Mouse (Mus musculus) G1E (cell line): ENCODE measurements at regions not wholly inside any gene's neighbourhood (a gene's known extent, or its start where the extent isn't known, plus 50 kb on each side); places are given as distances from the start of the nearest gene placed in this dataset.

Experiments used
- CTCF ChIP-seq: IDR thresholded peaks from 2 replicates; pipeline ENCODE4 v1.5.1; 2012; ENCODE audit warnings: low read depth, low read length, inconsistent platforms, mixed read lengths
- GATA1 ChIP-seq: IDR thresholded peaks from 2 replicates; pipeline ENCODE4 v1.6.1; 2012; ENCODE audit warnings: borderline replicate concordance, low read length, inconsistent platforms, mixed read lengths
- GATA2 ChIP-seq: IDR thresholded peaks from 2 replicates; pipeline ENCODE4 v1.6.1; 2012; ENCODE audit warnings: low read depth, low read length, inconsistent platforms, borderline replicate concordance
- POLR2AphosphoS5 ChIP-seq: IDR thresholded peaks from 2 replicates; pipeline ENCODE4 v1.6.1; 2012; ENCODE audit warnings: low read depth, low read length, inconsistent platforms; ENCODE audit not compliant: insufficient replicate concordance
- TAL1 ChIP-seq: conservative IDR thresholded peaks from 2 replicates; pipeline ENCODE4 v1.6.1; 2012; ENCODE audit warnings: low read depth, low read length, inconsistent platforms, mixed read lengths

DNA sequence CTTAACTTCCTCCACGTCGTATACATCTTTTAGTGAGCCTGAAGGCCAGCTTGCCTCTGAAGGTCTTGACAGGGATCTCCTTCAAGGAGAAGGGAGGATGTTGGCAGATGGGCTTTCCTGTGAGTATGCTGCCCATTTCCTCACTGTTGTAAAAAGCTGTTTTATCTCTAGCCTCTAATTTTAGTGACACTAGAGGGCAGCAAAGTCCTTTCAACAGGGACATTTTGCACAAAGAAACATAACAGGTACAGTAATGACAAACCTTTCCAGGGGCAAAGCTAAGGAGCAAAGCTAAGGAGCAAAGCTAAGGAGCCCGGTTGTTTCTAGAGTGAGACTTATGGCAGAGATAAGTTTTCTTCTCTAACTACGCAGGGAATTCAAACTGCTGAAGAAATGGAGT, 59.0 kb upstream of the Kbtbd8 start:
- TF ChIP-seq CTCF (no peak), GATA1 (no peak), POLR2AphosphoS5 (no peak), TAL1 (no peak), GATA2 (no peak)
